ENCODE assay signal across 20 mouse cellular contexts in the genomic region with DNA sequence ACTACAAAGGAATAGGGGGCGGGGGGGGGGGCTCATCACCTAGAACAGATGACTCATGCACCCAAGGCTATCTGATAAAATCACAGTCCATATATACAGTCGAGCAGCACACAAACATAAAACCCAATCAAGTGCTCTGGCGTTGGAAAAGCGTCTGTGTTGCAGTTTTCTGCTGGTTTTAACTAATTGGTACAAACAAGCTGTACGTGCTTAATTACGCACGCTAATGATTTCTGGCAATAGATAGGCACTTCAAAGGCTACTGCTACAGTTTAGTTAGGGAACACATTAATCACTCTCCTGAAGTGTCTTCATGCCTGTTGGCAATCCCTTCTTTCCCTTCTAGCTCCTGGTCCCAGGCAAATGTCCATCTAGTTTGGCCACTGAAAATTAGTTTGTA. TPM values are rescaled to one million over a fixed set of nuclear protein-coding genes. Genes with fewer than 3 reads are reported as not detected.
DNase-seq lines count a peak whose midpoint lies in the region; ATAC-seq and TF ChIP-seq lines count a peak whose summit lies in the region.
"Had no signal": no experiment of that assay in that cellular context is flagged by ENCODE, and none has a peak within 500 bp of the region (broad histone marks: within the 10 kb centered on the region; RNA-seq: fewer than 3 reads in every experiment).

No protein-coding gene starts in this region.

- no peak overlapping the region for H3K9ac ChIP-seq in forebrain, embryonic 14.5 days (ENCODE audit: low read length)
- no peak overlapping the region for H3K9ac ChIP-seq in forebrain, embryonic 12.5 days
- H3K9ac ChIP-seq in midbrain, embryonic 14.5 days (replicated peaks; ENCODE audit: low read length): no peak overlapping the region
- H3K9ac ChIP-seq in midbrain, embryonic 16.5 days (ENCODE audit: low read depth, low read length): no peak overlapping the region
- H3K9ac ChIP-seq in neural tube, embryonic 14.5 days (replicated peaks; ENCODE audit: low read depth, low read length): no peak overlapping the region
- H3K9ac ChIP-seq in intestine, embryonic 16.5 days (ENCODE audit: low read depth, low read length): no peak overlapping the region
- H3K9ac ChIP-seq: embryonic facial prominence, embryonic 12.5 days; forebrain, postnatal 0 days had no signal

- TF ChIP-seq POLR2A in brain, embryonic 14.5 days (IDR thresholded peaks at IDR 0.05; ENCODE audit: borderline replicate concordance, extremely low read depth, insufficient read depth, insufficient read length, poor library complexity, severe bottlenecking): no peak

- ATAC-seq in forebrain, embryonic 14.5 days: peak; percentile 40; the same call in 1 of the 2 replicates
- no peak for ATAC-seq in forebrain, embryonic 12.5 days (ENCODE audit: low FRiP score)
- ATAC-seq in midbrain, embryonic 14.5 days (ENCODE audit: low FRiP score, low TSS enrichment): no peak
- no peak for ATAC-seq in midbrain, embryonic 16.5 days
- ATAC-seq in neural tube, embryonic 14.5 days (ENCODE audit: low read depth): peak; percentile 28; the same call in 1 of the 2 replicates
- ATAC-seq in intestine, embryonic 16.5 days: no peak
- ATAC-seq: forebrain, postnatal 0 days had no signal

- 45% methylated on average over 7 of the region's 7 CpGs for WGBS in forebrain, embryonic 14.5 days
- 59% methylated on average over 7 of the region's 7 CpGs for WGBS in forebrain, embryonic 12.5 days
- WGBS in midbrain, embryonic 14.5 days: 77% methylated on average over 7 of the region's 7 CpGs
- 74% methylated on average over 7 of the region's 7 CpGs for WGBS in midbrain, embryonic 16.5 days
- 57% methylated on average over 7 of the region's 7 CpGs for WGBS in neural tube, embryonic 14.5 days
- WGBS in intestine, embryonic 16.5 days: 56% methylated on average over 7 of the region's 7 CpGs

- H3K4me2 ChIP-seq in forebrain, embryonic 14.5 days (ENCODE audit: low read length): no peak overlapping the region
- no peak overlapping the region for H3K4me2 ChIP-seq in forebrain, embryonic 12.5 days
- H3K4me2 ChIP-seq in midbrain, embryonic 14.5 days (ENCODE audit: low read length): no peak overlapping the region
- H3K4me2 ChIP-seq in midbrain, embryonic 16.5 days (ENCODE audit: low read length): no peak overlapping the region
- no peak overlapping the region for H3K4me2 ChIP-seq in neural tube, embryonic 14.5 days (ENCODE audit: low read depth, low read length)
- H3K4me2 ChIP-seq in intestine, embryonic 16.5 days (ENCODE audit: low read depth, low read length): no peak overlapping the region
- H3K4me2 ChIP-seq: embryonic facial prominence, embryonic 12.5 days had no signal

- H3K27ac ChIP-seq in forebrain, embryonic 14.5 days (ENCODE audit: low read depth, low read length): no peak overlapping the region
- H3K27ac ChIP-seq in forebrain, embryonic 12.5 days: no peak overlapping the region
- H3K27ac ChIP-seq in midbrain, embryonic 14.5 days (replicated peaks; ENCODE audit: low read depth, low read length): no peak overlapping the region
- H3K27ac ChIP-seq in midbrain, embryonic 16.5 days (ENCODE audit: low read length): no peak overlapping the region
- H3K27ac ChIP-seq in neural tube, embryonic 14.5 days (ENCODE audit: low read depth, low read length): no peak overlapping the region
- H3K27ac ChIP-seq in intestine, embryonic 16.5 days (ENCODE audit: low read length): no peak overlapping the region
- H3K27ac ChIP-seq: embryonic facial prominence, embryonic 10.5 days; embryonic facial prominence, embryonic 12.5 days had no signal

- H3K27me3 ChIP-seq in forebrain, embryonic 14.5 days (replicated peaks; ENCODE audit: control insufficient read depth, insufficient read depth, low read length): no peaks in the 10 kb centered on the region
- peaks cover 16% of the 10 kb centered on the region; the same call in 1 of the 2 replicates for H3K27me3 ChIP-seq in forebrain, embryonic 12.5 days
- H3K27me3 ChIP-seq in midbrain, embryonic 14.5 days (ENCODE audit: control insufficient read depth, insufficient read depth, low read length): no peaks in the 10 kb centered on the region
- no peaks in the 10 kb centered on the region for H3K27me3 ChIP-seq in midbrain, embryonic 16.5 days (ENCODE audit: control insufficient read depth, insufficient read depth, low read depth, low read length)
- no peaks in the 10 kb centered on the region for H3K27me3 ChIP-seq in neural tube, embryonic 14.5 days (ENCODE audit: control insufficient read depth, insufficient read depth, low read length)
- H3K27me3 ChIP-seq in intestine, embryonic 16.5 days (replicated peaks; ENCODE audit: control insufficient read depth, insufficient read depth, low read length): no peaks in the 10 kb centered on the region
- H3K27me3 ChIP-seq: embryonic facial prominence, embryonic 12.5 days had no signal

- no peaks in the 10 kb centered on the region for H3K9me3 ChIP-seq in forebrain, embryonic 14.5 days (replicated peaks; ENCODE audit: control insufficient read depth, low read length)
- no peaks in the 10 kb centered on the region for H3K9me3 ChIP-seq in forebrain, embryonic 12.5 days
- no peaks in the 10 kb centered on the region for H3K9me3 ChIP-seq in midbrain, embryonic 14.5 days (ENCODE audit: control insufficient read depth, low read length)
- no peaks in the 10 kb centered on the region for H3K9me3 ChIP-seq in midbrain, embryonic 16.5 days (replicated peaks; ENCODE audit: control insufficient read depth, low read length, poor library complexity, severe bottlenecking)
- no peaks in the 10 kb centered on the region for H3K9me3 ChIP-seq in neural tube, embryonic 14.5 days (ENCODE audit: control insufficient read depth, low read length)
- no peaks in the 10 kb centered on the region for H3K9me3 ChIP-seq in intestine, embryonic 16.5 days (ENCODE audit: control insufficient read depth, low read length)
- H3K9me3 ChIP-seq: embryonic facial prominence, embryonic 10.5 days; embryonic facial prominence, embryonic 12.5 days had no signal

- no peaks in the 10 kb centered on the region for H3K4me1 ChIP-seq in forebrain, embryonic 14.5 days (ENCODE audit: control insufficient read depth, insufficient read depth, low read length)
- H3K4me1 ChIP-seq in forebrain, embryonic 12.5 days: no peaks in the 10 kb centered on the region
- H3K4me1 ChIP-seq in midbrain, embryonic 14.5 days (ENCODE audit: control insufficient read depth, insufficient read depth, low read length): no peaks in the 10 kb centered on the region
- H3K4me1 ChIP-seq in midbrain, embryonic 16.5 days (ENCODE audit: control insufficient read depth, insufficient read depth, low read length): no peaks in the 10 kb centered on the region
- no peaks in the 10 kb centered on the region for H3K4me1 ChIP-seq in neural tube, embryonic 14.5 days (ENCODE audit: control insufficient read depth, insufficient read depth, low read length)
- H3K4me1 ChIP-seq in intestine, embryonic 16.5 days (ENCODE audit: control insufficient read depth, insufficient read depth, low read length): no peaks in the 10 kb centered on the region
- H3K4me1 ChIP-seq: embryonic facial prominence, embryonic 10.5 days; embryonic facial prominence, embryonic 12.5 days had no signal

- DNase-seq in forebrain, embryonic 14.5 days (ENCODE audit: low spot score): peak; percentile 66
- DNase-seq in midbrain, embryonic 14.5 days: peak; percentile 1
- DNase-seq in neural tube, embryonic 10.5 days (ENCODE audit: extremely low spot score, low spot score): no peak
- DNase-seq in brain, embryonic 14.5 days (ENCODE audit: low read depth): peak; percentile 77
- DNase-seq: adrenal gland, adult 2 months; adrenal gland, postnatal 10 days; adrenal gland, postnatal 25 days; cerebellum, adult 11-12 months; cerebellum, adult 2 months; cerebellum, adult 9-10 months; cerebellum, postnatal 10 days; cerebellum, postnatal 25 days; forebrain, postnatal 0 days had no signal

- no peak overlapping the region for H3K4me3 ChIP-seq in forebrain, embryonic 14.5 days (ENCODE audit: low read depth, low read length)
- no peak overlapping the region for H3K4me3 ChIP-seq in forebrain, embryonic 12.5 days (replicated peaks)
- no peak overlapping the region for H3K4me3 ChIP-seq in midbrain, embryonic 14.5 days (replicated peaks; ENCODE audit: low read depth, low read length)
- no peak overlapping the region for H3K4me3 ChIP-seq in midbrain, embryonic 16.5 days (ENCODE audit: low read depth, low read length)
- no peak overlapping the region for H3K4me3 ChIP-seq in neural tube, embryonic 14.5 days (ENCODE audit: low read depth, low read length)
- no peak overlapping the region for H3K4me3 ChIP-seq in intestine, embryonic 16.5 days (ENCODE audit: low read length)
- H3K4me3 ChIP-seq: embryonic facial prominence, embryonic 10.5 days; embryonic facial prominence, embryonic 12.5 days had no signal

- TF ChIP-seq CTCF in brain, embryonic 14.5 days (IDR thresholded peaks at IDR 0.05; ENCODE audit: borderline replicate concordance, extremely low read depth, insufficient read depth, insufficient read length): no peak

- no peaks in the 10 kb centered on the region for H3K36me3 ChIP-seq in forebrain, embryonic 14.5 days (ENCODE audit: control insufficient read depth, insufficient read depth, low read length)
- no peaks in the 10 kb centered on the region for H3K36me3 ChIP-seq in forebrain, embryonic 12.5 days (replicated peaks)
- no peaks in the 10 kb centered on the region for H3K36me3 ChIP-seq in midbrain, embryonic 14.5 days (ENCODE audit: control insufficient read depth, insufficient read depth, low read length)
- no peaks in the 10 kb centered on the region for H3K36me3 ChIP-seq in midbrain, embryonic 16.5 days (ENCODE audit: control insufficient read depth, insufficient read depth, low read length)
- no peaks in the 10 kb centered on the region for H3K36me3 ChIP-seq in neural tube, embryonic 14.5 days (ENCODE audit: control insufficient read depth, insufficient read depth, low read length)
- no peaks in the 10 kb centered on the region for H3K36me3 ChIP-seq in intestine, embryonic 16.5 days (ENCODE audit: control insufficient read depth, insufficient read depth, low read length)
- H3K36me3 ChIP-seq: embryonic facial prominence, embryonic 10.5 days; embryonic facial prominence, embryonic 12.5 days had no signal

RNA-seq across cellular contexts. Expression of a gene that starts 27.0 kb away (rescaled TPM):
- 0.53 and 0.58 TPM in 2 replicates for polyA plus RNA-seq in forebrain, embryonic 14.5 days (2014; fragmentation: Nextera tagmentation; extraction: Ambion mirVana)
- 0.81 and 1.00 TPM in 2 replicates for polyA plus RNA-seq in forebrain, embryonic 12.5 days (2016; fragmentation: Nextera tagmentation; extraction: Ambion mirVana)
- polyA plus RNA-seq in midbrain, embryonic 14.5 days (2014; fragmentation: Nextera tagmentation; extraction: Ambion mirVana): 0.39 and 0.75 TPM in 2 replicates
- polyA plus RNA-seq in midbrain, embryonic 16.5 days (2015; fragmentation: Nextera tagmentation; extraction: Ambion mirVana): 0.78 and 0.99 TPM in 2 replicates
- polyA plus RNA-seq in neural tube, embryonic 14.5 days (2014; fragmentation: Nextera tagmentation; extraction: Ambion mirVana): 0.48 and 0.84 TPM in 2 replicates
- 0.47 and 0.77 TPM in 2 replicates for polyA plus RNA-seq in brain, embryonic 14.5 days (2012; rRNA removed)
- polyA plus RNA-seq in intestine, embryonic 16.5 days (2015; fragmentation: Nextera tagmentation; extraction: Ambion mirVana): 2.8 and 3.0 TPM in 2 replicates
- polyA plus RNA-seq: C2C12 had no signal

RNA-seq across cellular contexts. Expression of a gene that starts 46.4 kb away (rescaled TPM):
- polyA plus RNA-seq in forebrain, embryonic 14.5 days (2014; fragmentation: Nextera tagmentation; extraction: Ambion mirVana): 0.91 TPM in 2 replicates
- 0.27 and 0.74 TPM in 2 replicates for polyA plus RNA-seq in forebrain, embryonic 12.5 days (2016; fragmentation: Nextera tagmentation; extraction: Ambion mirVana)
- 2.0 TPM in 1 of 2 replicates, not detected in the other for polyA plus RNA-seq in midbrain, embryonic 14.5 days (2014; fragmentation: Nextera tagmentation; extraction: Ambion mirVana)
- polyA plus RNA-seq in midbrain, embryonic 16.5 days (2015; fragmentation: Nextera tagmentation; extraction: Ambion mirVana): 1.4 and 1.7 TPM in 2 replicates
- 0.08 and 1.7 TPM in 2 replicates for polyA plus RNA-seq in neural tube, embryonic 14.5 days (2014; fragmentation: Nextera tagmentation; extraction: Ambion mirVana)
- polyA plus RNA-seq in brain, embryonic 14.5 days (2012; rRNA removed): 0.66 and 2.1 TPM in 2 replicates
- polyA plus RNA-seq in intestine, embryonic 16.5 days (2015; fragmentation: Nextera tagmentation; extraction: Ambion mirVana): 9.5 and 11.7 TPM in 2 replicates

RNA-seq across cellular contexts. Expression of a gene that starts 56.4 kb away (rescaled TPM):
- 277 and 284 TPM in 2 replicates for polyA plus RNA-seq in forebrain, embryonic 14.5 days (2014; fragmentation: Nextera tagmentation; extraction: Ambion mirVana)
- 212 TPM in 2 replicates for polyA plus RNA-seq in forebrain, embryonic 12.5 days (2016; fragmentation: Nextera tagmentation; extraction: Ambion mirVana)
- 309 and 333 TPM in 2 replicates for polyA plus RNA-seq in midbrain, embryonic 14.5 days (2014; fragmentation: Nextera tagmentation; extraction: Ambion mirVana)
- polyA plus RNA-seq in midbrain, embryonic 16.5 days (2015; fragmentation: Nextera tagmentation; extraction: Ambion mirVana): 301 and 305 TPM in 2 replicates
- 269 and 292 TPM in 2 replicates for polyA plus RNA-seq in neural tube, embryonic 14.5 days (2014; fragmentation: Nextera tagmentation; extraction: Ambion mirVana)
- polyA plus RNA-seq in brain, embryonic 14.5 days (2012; rRNA removed): 125 and 129 TPM in 2 replicates
- polyA plus RNA-seq in intestine, embryonic 16.5 days (2015; fragmentation: Nextera tagmentation; extraction: Ambion mirVana): 72.6 and 79.9 TPM in 2 replicates

Comparison
In these comparisons a context has a peak if more than half of its experiments do, and no peak if none do; other contexts are left out.
1. ATAC-seq: peak in forebrain, embryonic 14.5 days (single experiment) and neural tube, embryonic 14.5 days (single experiment); none in forebrain, embryonic 12.5 days (single experiment), midbrain, embryonic 14.5 days (single experiment), midbrain, embryonic 16.5 days (single experiment) and intestine, embryonic 16.5 days (single experiment).